Mouse (Mus musculus) adrenal gland, postnatal 36 days (tissue): Measurements from ENCODE around the gene Fam50a. TPM values are rescaled to one million over a fixed set of nuclear protein-coding genes. Genes with fewer than 3 reads are reported as not detected.

Experiments
- DNase-seq, 2 experiments: peaks; one replicate each; pipeline ENCODE4 v3.0.0; 2021; ENCODE audit warnings: mixed read lengths in 1 of 2
- long read RNA-seq, 2 experiments: library from polyadenylated mRNA; stranded (forward); transcript quantifications; one replicate each; pipeline ENCODE4 v2.0.0; 2021; ENCODE audit warnings: borderline sequencing depth in 2 of 2
- total RNA-seq, 2 experiments: library from RNA; stranded (reverse); gene quantifications; 2 replicates each; pipeline ENCODE4 v1.2.3; 2021

Fam50a gene
- total RNA-seq = 10 to 100 TPM; 63.3 to 78.7 TPM
- long read RNA-seq, experiment 1, transcript Fam50a-201 (13 exons, 1,383 nt) = major isoform, 109 of 124 reads
- long read RNA-seq, experiment 1, partial matches to known transcripts = 5 of 124 reads
- long read RNA-seq, experiment 1, other reads (novel, unspliced or antisense) = 10 of 124 reads
- long read RNA-seq, experiment 2, transcript Fam50a-201 (13 exons, 1,383 nt) = major isoform, 37 of 43 reads
- long read RNA-seq, experiment 2, partial matches to known transcripts = 2 of 43 reads
- long read RNA-seq, experiment 2, other reads (novel, unspliced or antisense) = 4 of 43 reads

- peak; percentile 92 to 93 for DNase-seq
Observed at GRCm38 (mm10) chrX:74312540-74313464, at the start of gene Fam50a. TSS of gene Fam50a (plus strand) at chrX:74313033.

- DNase-seq = no peak
Observed at GRCm38 (mm10) chrX:74269736-74270061, 43.1 kb upstream of the Fam50a start.

GRCm38 (mm10) chrX:74270062-74270901 is 42.6 kb upstream of the Fam50a start, which contains the start of gene Rpl10:
TSS of gene Rpl10 (plus strand) at chrX:74270812.
- DNase-seq = peak; percentile 88 to 91

- peak in 1 of 2 experiments; percentile 26 for DNase-seq
Observed at GRCm38 (mm10) chrX:74270902-74271551, 41.8 kb upstream of the Fam50a start.

- no peak for DNase-seq
Observed at GRCm38 (mm10) chrX:74273422-74274322, 39.2 kb upstream of the Fam50a start.

- no peak for DNase-seq
Observed at GRCm38 (mm10) chrX:74277916-74278315, 34.9 kb upstream of the Fam50a start.

GRCm38 (mm10) chrX:74281041-74281731 is 31.6 kb upstream of the Fam50a start:
- DNase-seq = no peak

GRCm38 (mm10) chrX:74281732-74282394 is 31.0 kb upstream of the Fam50a start, which contains the start of the genes Taz and Dnase1l1:
TSS of gene Taz (plus strand) at chrX:74281912.
TSS of gene Dnase1l1 (minus strand) at chrX:74282337.
- DNase-seq = peak; percentile 86 to 87

- peak; percentile 85 to 90 for DNase-seq
Observed at GRCm38 (mm10) chrX:74282395-74283091, 30.3 kb upstream of the Fam50a start.

- DNase-seq = no peak
Observed at GRCm38 (mm10) chrX:74283092-74283437, 29.8 kb upstream of the Fam50a start.

GRCm38 (mm10) chrX:74293431-74293830 is 19.4 kb upstream of the Fam50a start:
- no peak for DNase-seq

- peak; percentile 92 to 93 for DNase-seq
Observed at GRCm38 (mm10) chrX:74296538-74297448, 16.0 kb upstream of the Fam50a start, which contains the start of gene Atp6ap1. TSS of gene Atp6ap1 (plus strand) at chrX:74297097.

GRCm38 (mm10) chrX:74298348-74298747 is 14.5 kb upstream of the Fam50a start:
- no peak for DNase-seq

- no peak for DNase-seq
Observed at GRCm38 (mm10) chrX:74299721-74300120, 13.1 kb upstream of the Fam50a start.

GRCm38 (mm10) chrX:74304867-74305700 is 7.7 kb upstream of the Fam50a start, which contains the start of gene Gdi1:
TSS of gene Gdi1 (plus strand) at chrX:74304998.
- peak; percentile 64 to 79 for DNase-seq

- peak; percentile 75 to 82 for DNase-seq
Observed at GRCm38 (mm10) chrX:74328725-74329161, 15.9 kb downstream of the Fam50a start, which contains the start of gene Plxna3. TSS of gene Plxna3 (plus strand) at chrX:74329066.
